Mouse (Mus musculus) right cerebral cortex, adult 2 months (tissue): ENCODE results near the gene Frs2.
A peak's percentile ranks its signal among the peaks of the same experiment; 100 is the strongest.

Experiments used
- DNase-seq, 2 experiments: peaks; one replicate each; pipeline ENCODE4 v3.0.0; 2021 to 2022; ENCODE audit warnings: low spot score in 2 of 2

Gene Frs2

GRCm38 (mm10) chr10:117103854-117104598 lies 44.3 kb downstream of the Frs2 start:
- no peak for DNase-seq

- no peak for DNase-seq
Measured at GRCm38 (mm10) chr10:117100175-117100574, 48.2 kb downstream of the Frs2 start.

- DNase-seq = no peak
Measured at GRCm38 (mm10) chr10:117097116-117097698, 51.1 kb downstream of the Frs2 start.

GRCm38 (mm10) chr10:117096096-117096495 lies 52.2 kb downstream of the Frs2 start:
- DNase-seq = no peak

GRCm38 (mm10) chr10:117094504-117095329 lies 53.6 kb downstream of the Frs2 start:
- peak; percentile 28 to 29 for DNase-seq

GRCm38 (mm10) chr10:117089628-117090027 lies 58.7 kb downstream of the Frs2 start:
- DNase-seq = no peak

GRCm38 (mm10) chr10:117081914-117082359 lies 66.4 kb downstream of the Frs2 start:
- no peak for DNase-seq

GRCm38 (mm10) chr10:117081326-117081725 lies 67.0 kb downstream of the Frs2 start:
- DNase-seq = no peak

- no peak for DNase-seq
Measured at GRCm38 (mm10) chr10:117078284-117078683, 70.0 kb downstream of the Frs2 start.

- DNase-seq = no peak
Measured at GRCm38 (mm10) chr10:117073176-117073575, 75.2 kb downstream of the Frs2 start.

GRCm38 (mm10) chr10:117072191-117072888 lies 76.0 kb downstream of the Frs2 start:
- no peak for DNase-seq

GRCm38 (mm10) chr10:117069109-117069508 lies 79.2 kb downstream of the Frs2 start:
- DNase-seq = no peak

GRCm38 (mm10) chr10:117064076-117064475 lies 84.3 kb downstream of the Frs2 start:
- DNase-seq = no peak

GRCm38 (mm10) chr10:117063254-117064021 lies 84.9 kb downstream of the Frs2 start, which contains the start of gene Cct2:
Gene Cct2, minus strand, starts transcription at chr10:117063814.
- peak; percentile 85 for DNase-seq

GRCm38 (mm10) chr10:117062894-117063253 lies 85.5 kb downstream of the Frs2 start:
- DNase-seq = no peak

- DNase-seq = no peak
Measured at GRCm38 (mm10) chr10:117055668-117056067, 92.7 kb downstream of the Frs2 start.

GRCm38 (mm10) chr10:117049961-117050597 lies 98.3 kb downstream of the Frs2 start:
- peak in 1 of 2 experiments; percentile 17 for DNase-seq

- DNase-seq = no peak
Measured at GRCm38 (mm10) chr10:117049253-117049652, 99.1 kb downstream of the Frs2 start.

- DNase-seq = peak in 1 of 2 experiments; percentile 24
Measured at GRCm38 (mm10) chr10:117045175-117046056, 102.9 kb downstream of the Frs2 start, which contains the start of gene Lrrc10. Gene Lrrc10, plus strand, starts transcription at chr10:117045341.
